Mouse (Mus musculus): ENCODE measurements around the gene Map3k11.

The Map3k11 gene

GRCm38 (mm10) chr19:5710581-5710980 is 22.0 kb downstream of the Map3k11 start:
- DNase-seq (ENCODE audit: low read depth): no peak

DNA sequence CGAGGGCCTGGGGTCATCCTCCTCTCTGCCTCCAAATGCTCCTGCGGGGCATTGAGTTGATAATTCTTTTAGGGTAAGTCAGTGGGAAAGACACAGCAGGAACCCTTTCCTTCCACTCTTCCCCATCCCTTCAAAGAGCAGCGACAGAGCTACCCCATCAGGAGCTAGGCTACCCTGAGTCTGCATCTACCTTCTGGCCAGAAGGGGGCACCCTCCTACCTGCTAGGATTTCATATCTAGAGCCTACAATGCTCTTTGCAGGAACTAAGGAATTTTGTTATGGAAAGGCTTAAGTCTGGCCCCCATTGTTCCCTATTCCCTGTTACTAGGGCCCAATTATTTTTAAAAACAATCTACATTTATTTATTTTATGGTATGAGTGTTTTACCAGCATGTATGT is 22.7 kb downstream of the Map3k11 start:
- peak; percentile 79 for DNase-seq (ENCODE audit: low read depth)

DNA sequence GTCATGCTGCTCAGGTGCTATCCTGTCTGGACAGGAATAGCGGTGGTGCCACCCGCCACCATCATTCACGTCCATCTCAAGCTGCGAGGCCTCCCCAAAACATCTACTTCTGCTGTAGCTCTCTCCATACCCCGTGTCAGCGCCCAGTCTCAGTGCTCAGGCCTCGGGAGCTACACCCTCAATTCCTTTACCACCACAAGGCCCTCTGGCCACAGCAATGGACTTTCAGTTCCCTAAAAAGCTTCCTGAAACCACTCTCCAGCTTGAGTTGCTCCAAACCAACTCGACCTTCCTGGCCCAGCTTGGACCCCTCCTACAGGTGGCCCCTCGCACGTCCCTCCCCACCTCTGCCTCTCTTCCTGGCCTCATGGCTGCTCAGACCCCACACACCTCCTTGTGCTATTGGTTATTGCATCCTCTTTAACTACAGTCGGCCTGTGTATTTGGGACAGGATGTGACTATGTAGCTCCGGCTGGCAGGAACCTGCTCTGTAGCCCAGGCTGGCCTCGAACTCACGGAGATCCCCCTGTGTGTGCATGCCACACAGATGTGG is 23.4 kb downstream of the Map3k11 start:
- no peak for DNase-seq (ENCODE audit: low read depth)

DNA sequence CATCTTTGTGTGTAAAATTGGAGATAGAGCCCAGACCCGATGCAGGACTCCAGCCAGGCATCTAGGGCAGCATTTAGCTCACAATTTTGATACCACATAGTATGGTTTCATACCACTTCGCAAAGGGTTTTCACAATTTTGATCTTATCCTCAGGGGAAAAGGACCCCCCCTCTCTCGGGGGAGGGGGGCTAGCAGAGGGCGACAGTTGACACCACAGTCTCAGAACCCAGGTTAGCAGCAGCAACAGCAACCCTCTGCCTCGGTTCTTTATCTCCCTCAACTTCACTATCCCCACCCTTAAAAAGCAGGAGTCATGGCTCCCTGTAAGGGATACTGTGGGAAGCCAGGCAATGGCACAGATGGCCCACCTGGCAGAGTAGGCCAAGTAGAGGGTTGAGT is 24.7 kb downstream of the Map3k11 start:
- DNase-seq (ENCODE audit: low read depth): no peak

DNA sequence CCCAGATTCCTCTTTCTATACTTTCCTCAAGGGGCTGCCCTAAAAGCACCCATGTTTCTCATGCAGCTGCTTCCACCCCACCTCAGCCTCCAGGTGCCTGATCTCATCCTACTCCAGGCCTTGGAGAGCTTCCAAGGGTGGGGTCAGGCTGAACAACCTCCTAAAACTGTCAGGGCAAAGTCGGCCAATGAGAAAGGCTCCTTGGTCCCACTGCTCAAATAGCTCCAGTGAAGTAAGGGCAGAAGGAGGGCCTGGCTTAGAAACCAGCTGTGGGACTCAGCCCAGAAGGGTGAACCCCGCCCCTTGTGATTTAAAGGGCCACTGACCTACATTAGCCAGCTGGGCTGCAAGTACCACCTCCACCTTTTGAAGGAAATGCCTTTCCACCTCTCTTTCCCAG is 25.2 kb downstream of the Map3k11 start:
- no peak for DNase-seq (ENCODE audit: low read depth)

- no peak for DNase-seq (ENCODE audit: low read depth)
These were observed 27.5 kb downstream of the Map3k11 start for GRCm38 (mm10) chr19:5715793-5716688.

DNA sequence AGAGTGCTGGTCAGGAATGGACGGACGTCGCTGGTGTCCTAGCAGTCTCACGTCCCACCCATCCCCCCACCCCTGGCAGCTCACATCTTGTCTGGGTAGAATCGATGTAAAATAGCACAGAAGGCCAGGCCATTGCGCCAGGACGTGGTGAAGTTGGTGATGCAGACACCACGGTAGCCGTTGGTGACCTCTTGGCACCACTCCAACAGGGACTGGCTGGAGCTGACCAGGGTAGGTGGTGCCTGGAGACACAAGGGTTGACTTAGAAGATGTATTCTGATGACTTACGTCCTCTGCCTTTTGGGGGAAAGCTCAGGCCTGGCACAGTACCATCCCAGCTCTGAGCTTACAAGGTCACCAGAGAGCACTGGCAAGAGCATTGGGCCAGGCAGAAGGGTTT is 28.4 kb downstream of the Map3k11 start:
- no peak for DNase-seq (ENCODE audit: low read depth)

DNA sequence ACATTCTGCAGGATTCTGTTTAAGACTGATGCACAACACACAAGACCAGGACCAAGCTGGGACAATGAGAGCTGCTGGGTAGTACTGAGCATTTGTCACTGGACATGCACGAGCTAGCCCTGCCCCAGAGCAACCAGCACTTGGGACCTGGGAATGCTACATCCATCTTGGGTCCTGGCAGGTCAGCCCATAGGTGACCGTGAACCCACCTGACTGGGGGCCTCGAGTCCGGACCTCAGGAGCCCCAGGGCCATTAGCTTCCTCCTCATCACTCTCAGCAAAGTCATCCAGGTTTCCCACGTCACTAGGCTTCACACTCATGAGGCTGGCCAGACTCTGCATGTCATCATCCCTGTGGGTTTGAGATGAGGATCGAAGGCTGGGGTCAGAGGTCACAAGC is 32.7 kb downstream of the Map3k11 start:
- no peak for DNase-seq (ENCODE audit: low read depth)

GRCm38 (mm10) chr19:5722848-5723425 is 34.4 kb downstream of the Map3k11 start:
- no peak for DNase-seq (ENCODE audit: low read depth)

- DNase-seq (ENCODE audit: low read depth): no peak
These were observed 35.5 kb downstream of the Map3k11 start for GRCm38 (mm10) chr19:5723934-5724548.

DNA sequence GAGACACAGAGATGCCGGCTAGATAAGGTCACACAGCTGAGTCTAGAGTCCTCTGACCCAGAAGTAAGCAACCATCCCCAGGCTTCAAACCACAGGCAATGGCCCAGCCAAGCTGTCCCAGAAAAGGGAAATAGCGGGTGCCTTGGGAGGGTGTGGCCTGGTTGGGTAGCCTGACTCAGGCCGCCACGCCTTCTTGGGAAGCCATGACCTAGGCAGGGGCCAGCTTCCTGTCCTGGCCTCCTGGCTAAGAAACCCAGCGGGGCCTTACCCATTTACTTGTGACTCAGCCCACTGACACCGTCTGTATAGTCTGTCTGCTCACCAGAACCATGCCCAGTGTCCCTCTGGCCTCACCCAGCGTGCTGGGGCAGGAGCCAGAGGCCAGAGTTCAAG is 36.0 kb downstream of the Map3k11 start:
- peak; percentile 42 for DNase-seq (ENCODE audit: low read depth)

- no peak for DNase-seq (ENCODE audit: low read depth)
These were observed 36.6 kb downstream of the Map3k11 start for GRCm38 (mm10) chr19:5725029-5725707.

DNA sequence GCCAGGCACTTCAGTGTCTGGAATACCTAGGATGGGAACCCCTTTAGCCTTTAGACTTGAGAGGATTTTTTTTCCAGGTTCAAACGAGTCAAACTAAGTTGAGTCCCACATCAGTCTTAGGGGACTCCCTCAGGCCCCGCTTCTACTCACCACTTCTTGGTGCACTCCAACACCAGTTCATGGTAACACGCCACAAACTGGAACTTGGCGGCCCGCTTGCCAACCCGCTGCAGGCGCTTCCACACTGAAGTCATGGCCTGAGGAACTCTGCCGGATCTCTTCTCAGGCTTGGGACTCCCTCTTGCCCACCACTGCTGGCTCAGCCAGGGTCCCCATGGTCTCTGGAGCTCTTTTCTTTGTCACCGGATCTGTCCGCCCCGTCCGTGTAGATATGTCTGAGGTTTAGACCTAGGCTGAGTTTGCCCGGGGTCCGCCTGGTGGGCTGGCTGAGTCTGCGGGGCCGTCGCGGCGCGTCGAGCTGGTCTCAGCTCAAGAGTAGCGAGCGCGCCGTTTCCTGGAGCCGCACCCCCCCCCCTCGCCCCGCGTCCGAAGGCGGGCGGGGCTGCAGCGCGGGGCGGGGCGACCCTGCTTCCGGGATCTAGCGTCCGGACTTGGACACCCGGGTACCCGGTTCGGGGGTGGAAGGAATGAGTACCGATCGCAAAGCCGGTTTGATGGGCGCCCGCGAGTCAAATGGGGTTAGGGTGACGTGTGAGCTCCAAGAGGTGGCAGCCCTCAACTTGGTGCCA is 37.4 kb downstream of the Map3k11 start, which contains the start of gene Ehbp1l1:
Gene Ehbp1l1, minus strand, starts transcription at position 551 of the 749 bp plus-strand sequence.
- DNase-seq (ENCODE audit: low read depth): peak; percentile 81

DNA sequence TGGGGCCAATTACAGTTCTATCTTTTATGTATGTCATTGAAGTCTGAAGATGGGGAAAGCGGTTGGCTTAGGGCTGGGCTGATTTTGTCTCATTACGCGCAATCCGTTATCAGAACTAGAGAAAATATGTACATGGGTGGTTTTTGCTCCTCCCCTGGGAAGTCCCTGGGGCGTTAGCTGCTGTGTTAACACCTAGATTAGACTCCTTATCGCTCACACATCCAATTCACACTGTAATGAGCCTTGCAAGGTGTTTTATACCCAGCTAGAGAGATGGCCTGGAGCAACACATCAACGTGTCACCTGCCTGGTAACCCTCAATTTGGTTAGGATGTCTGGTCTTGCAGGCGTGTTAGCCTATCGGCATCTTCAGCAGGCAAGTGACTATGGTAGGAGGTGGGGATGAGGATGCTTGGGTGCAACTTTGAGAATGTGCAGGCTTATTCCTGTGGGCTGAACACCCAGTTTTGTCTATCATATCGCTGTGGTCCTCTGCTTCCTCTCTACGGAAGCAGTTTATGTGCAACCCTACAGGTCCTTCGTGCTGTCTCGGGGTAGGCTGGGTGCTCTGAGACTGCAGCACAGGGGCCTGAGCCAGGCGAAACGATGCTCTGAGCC is 38.5 kb downstream of the Map3k11 start:
- DNase-seq (ENCODE audit: low read depth): peak; percentile 73

GRCm38 (mm10) chr19:5727701-5728100 is 39.2 kb downstream of the Map3k11 start:
- peak; percentile 91 for DNase-seq (ENCODE audit: low read depth)

DNA sequence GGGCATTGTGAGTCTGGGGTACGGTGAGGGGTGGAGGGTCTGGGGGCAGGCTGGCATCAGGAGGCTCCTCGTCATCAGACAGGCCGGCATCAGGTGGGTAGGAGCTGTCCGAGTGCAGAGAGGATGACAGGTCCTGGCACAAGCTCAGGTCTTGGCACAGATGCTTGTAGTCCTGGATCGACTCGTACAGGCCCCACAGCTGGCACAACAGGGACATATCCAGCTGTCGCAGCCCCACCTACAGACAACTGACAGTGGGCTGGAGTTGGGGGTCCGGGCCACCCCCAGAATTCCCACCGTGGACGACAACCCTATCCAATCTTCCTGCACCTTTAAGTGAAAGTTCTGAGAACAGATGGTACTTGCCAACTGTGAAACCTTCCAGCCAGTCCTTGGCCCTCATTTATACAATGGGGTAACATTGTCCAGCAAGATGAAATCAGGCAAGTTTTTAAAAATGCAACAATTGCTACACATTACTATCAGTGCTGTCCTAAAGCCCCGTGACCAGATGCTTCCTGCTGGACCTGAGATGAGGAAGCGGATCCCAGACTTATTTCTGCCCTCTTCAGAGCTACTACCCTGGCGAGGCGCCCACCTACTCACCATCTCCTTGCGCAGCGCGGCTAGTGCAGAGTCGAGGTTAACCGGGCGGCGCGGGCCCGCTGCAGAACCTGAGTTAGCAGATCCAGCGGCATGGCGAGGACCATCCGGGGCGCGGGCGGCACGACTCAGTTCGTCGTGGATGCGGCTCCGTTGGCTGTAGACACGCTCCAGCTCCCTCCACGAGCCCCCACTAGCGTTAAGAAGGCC is 40.3 kb downstream of the Map3k11 start:
- peak; percentile 51 for DNase-seq (ENCODE audit: low read depth)

GRCm38 (mm10) chr19:5729444-5729815 is 40.9 kb downstream of the Map3k11 start, which contains the start of gene Fam89b:
TSS of gene Fam89b (minus strand) at chr19:5729653.
- peak; percentile 85 for DNase-seq (ENCODE audit: low read depth)

DNA sequence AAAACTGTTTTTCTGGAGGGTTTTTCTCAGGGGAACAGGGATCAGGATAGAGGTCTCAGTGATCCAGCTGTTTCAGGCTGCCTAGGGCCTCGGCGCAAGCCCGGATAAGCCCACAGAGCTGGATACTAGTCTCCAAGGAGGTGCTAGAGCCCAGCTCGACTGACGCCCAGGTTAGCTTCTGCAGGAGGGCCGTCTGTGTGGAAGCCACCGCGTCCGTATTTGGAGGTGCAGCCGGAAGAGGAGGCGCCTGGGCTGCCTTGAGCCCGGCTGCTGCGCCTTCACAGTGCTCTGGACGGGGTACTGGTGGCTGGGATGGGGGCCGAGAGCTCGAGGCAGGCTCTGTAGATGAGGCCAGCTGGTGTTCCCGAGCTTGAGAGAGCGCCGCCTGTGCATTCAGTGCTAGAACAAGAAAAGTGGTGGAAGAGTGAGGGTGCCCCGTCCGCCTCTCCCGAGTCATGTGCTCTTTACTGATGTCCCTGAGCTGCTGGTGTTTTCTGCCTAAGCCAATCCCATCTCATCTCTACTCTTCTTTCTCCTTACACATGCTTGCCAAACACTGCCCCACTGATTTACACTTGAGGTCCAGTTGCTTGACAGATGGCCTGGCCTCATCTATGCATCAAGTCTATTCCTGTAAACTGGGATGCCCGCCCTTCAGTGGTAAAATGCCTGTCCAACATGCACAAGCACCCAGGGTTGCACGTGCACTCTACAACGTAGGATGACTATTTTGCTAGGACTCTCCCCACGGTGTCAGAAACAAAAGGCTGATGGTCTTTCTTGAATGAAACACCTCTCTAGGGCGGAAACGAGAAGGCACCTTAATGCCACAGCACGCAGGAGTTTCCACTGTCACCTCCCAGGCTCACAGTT is 42.0 kb downstream of the Map3k11 start:
- no peak for DNase-seq (ENCODE audit: low read depth)
